Mouse (Mus musculus) ES-E14 (cell line): ENCODE measurements at regions not wholly inside any gene's neighbourhood (a gene's known extent, or its start where the extent isn't known, plus 50 kb on each side); places are given as distances from the start of the nearest gene placed in this dataset.

Source experiments
- CHD2 ChIP-seq: IDR thresholded peaks from 2 replicates; pipeline ENCODE4 v1.6.1; 2014; ENCODE audit warnings: mild to moderate bottlenecking, low read depth, low read length, inconsistent platforms
- MAFK ChIP-seq: IDR thresholded peaks from 2 replicates; pipeline ENCODE4 v1.6.1; 2014; ENCODE audit warnings: mild to moderate bottlenecking, low read depth, low read length, inconsistent platforms; ENCODE audit not compliant: insufficient read depth
- ZNF384 ChIP-seq: IDR thresholded peaks from 2 replicates; pipeline ENCODE4 v1.6.1; 2012; ENCODE audit warnings: low read depth, low read length, inconsistent platforms

GRCm38 (mm10) chr13:101534490-101534889, 233.5 kb downstream of the Pik3r1 start:
- TF ChIP-seq CHD2 (no peak), ZNF384 (no peak), MAFK (no peak)
